Mouse (Mus musculus) ovary, adult 18-20 months (tissue): ENCODE measurements around the gene Cdk7.

Experiments used
- DNase-seq: peaks from one replicate; pipeline ENCODE4 v3.0.0; 2022; ENCODE audit warnings: low spot score, mixed read lengths

Cdk7 gene

GRCm38 (mm10) chr13:100725194-100725593, 5.5 kb downstream of the Cdk7 start:
- DNase-seq: no peak

GRCm38 (mm10) chr13:100724051-100724754, 6.5 kb downstream of the Cdk7 start:
- DNase-seq: peak; percentile 31

GRCm38 (mm10) chr13:100721656-100722055, 9.1 kb downstream of the Cdk7 start:
- DNase-seq: no peak

- no peak for DNase-seq
Observed at GRCm38 (mm10) chr13:100715467-100715866, 15.3 kb downstream of the Cdk7 start.

GRCm38 (mm10) chr13:100706206-100706605, 24.5 kb downstream of the Cdk7 start:
- no peak for DNase-seq

GRCm38 (mm10) chr13:100703468-100703867, 27.3 kb downstream of the Cdk7 start:
- no peak for DNase-seq

GRCm38 (mm10) chr13:100698866-100699265, 31.9 kb downstream of the Cdk7 start:
- DNase-seq: no peak

GRCm38 (mm10) chr13:100697541-100697940, 33.2 kb downstream of the Cdk7 start:
- DNase-seq: no peak

- no peak for DNase-seq
Observed at GRCm38 (mm10) chr13:100687513-100687912, 43.2 kb downstream of the Cdk7 start.

- DNase-seq: no peak
Observed at GRCm38 (mm10) chr13:100684355-100684754, 46.4 kb downstream of the Cdk7 start.

GRCm38 (mm10) chr13:100682837-100683236, 47.9 kb downstream of the Cdk7 start:
- DNase-seq: no peak

GRCm38 (mm10) chr13:100681615-100682014, 49.1 kb downstream of the Cdk7 start:
- DNase-seq: no peak

GRCm38 (mm10) chr13:100675936-100676635, 54.7 kb downstream of the Cdk7 start:
- no peak for DNase-seq

- DNase-seq: no peak
Observed at GRCm38 (mm10) chr13:100670181-100670741, 60.5 kb downstream of the Cdk7 start.

- no peak for DNase-seq
Observed at GRCm38 (mm10) chr13:100669291-100670022, 61.3 kb downstream of the Cdk7 start, which contains the start of gene Ccdc125. Gene Ccdc125 (plus strand): TSS chr13:100669717.

- no peak for DNase-seq
Observed at GRCm38 (mm10) chr13:100659864-100660456, 70.8 kb downstream of the Cdk7 start.

GRCm38 (mm10) chr13:100658091-100658490, 72.6 kb downstream of the Cdk7 start:
- no peak for DNase-seq
